Mouse (Mus musculus) right cerebral cortex, postnatal 36 days (tissue): ENCODE data around the gene Rcc1.
A peak's percentile ranks its signal among the peaks of the same experiment; 100 is the strongest.
"Not testable (repeated sequence)": the region's sequence is repeated elsewhere in the genome, so short reads cannot be mapped to it uniquely, and the experiment has no call there.

ENCODE experiments used
- DNase-seq, 2 experiments: peaks; one replicate each; pipeline ENCODE4 v3.0.0; 2022; ENCODE audit warnings: low spot score in 2 of 2, mixed read lengths in 1 of 2

Rcc1 gene

GRCm38 (mm10) chr4:132315711-132316110 lies 37.7 kb downstream of the Rcc1 start:
- no peak for DNase-seq

DNA sequence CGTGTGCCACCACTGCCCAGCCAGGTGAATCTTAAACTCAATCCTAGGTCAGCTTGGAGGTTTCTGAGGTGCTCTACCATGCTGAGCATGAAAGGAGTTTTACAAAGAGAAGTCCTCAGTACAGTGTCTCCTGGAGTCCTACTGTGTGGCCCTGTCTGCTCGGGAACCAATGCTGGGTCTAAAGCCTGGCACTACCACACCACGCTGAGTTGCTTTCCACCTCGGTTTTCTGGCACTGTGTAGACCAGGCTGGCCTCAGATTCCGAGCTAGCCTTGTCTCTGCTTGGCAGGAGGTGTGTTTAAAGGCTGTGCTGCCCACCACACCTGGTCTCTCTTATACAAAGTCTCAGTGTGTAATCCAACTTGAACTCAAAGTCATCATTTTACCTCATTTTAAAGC lies 40.8 kb downstream of the Rcc1 start:
- DNase-seq = no peak

GRCm38 (mm10) chr4:132311801-132312200 lies 41.6 kb downstream of the Rcc1 start:
- DNase-seq = no peak

DNA sequence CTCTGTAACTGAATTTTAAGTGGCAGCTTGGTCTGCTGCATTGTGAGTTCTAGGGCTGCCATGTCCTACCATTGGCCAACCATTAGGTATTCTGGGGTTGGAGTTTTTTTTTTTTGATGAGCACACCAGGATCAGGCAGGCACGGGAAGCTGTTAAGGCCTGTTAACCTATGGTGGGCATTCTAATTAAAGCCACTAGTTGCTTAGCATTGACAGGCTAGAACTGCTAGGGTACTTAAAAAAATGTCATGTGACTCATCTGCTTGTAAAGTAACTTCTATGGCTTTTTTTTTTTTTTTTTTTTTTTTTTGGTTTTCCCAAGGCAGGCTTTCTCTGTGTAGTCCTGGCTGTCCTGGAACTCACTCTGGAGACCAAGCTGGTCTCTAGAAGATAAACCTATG lies 42.2 kb downstream of the Rcc1 start:
- no peak for DNase-seq

DNA sequence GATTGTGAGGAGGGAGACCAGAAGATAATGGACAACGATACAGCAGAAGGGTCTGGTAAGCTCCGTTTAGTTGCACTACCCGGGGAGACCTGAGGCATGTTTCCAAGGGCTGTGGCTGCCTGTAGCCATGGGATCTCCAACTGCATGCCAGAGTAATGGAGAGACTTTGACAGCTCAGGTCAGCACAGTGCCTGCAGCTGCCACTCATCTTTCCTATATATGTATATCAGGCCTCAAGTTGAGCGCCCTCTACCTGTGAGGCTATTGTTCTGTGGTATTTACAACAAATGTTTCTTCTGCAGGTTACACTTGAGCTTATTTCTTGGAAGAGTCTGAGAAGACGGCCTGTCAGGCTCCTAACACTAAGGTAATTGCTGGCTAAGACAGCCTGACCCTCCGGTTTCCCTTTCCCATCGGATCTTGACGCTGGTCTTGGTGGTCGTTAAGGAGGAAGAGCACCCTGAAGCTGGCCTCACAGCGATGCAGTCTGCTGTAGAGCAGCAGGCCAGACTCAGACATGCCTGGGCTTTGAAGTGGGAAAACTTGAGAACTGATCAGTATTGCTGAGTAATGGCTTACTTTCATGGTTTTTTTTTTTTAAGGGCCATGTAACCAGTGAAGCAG lies 43.4 kb downstream of the Rcc1 start:
- peak in 1 of 2 experiments; percentile 11 for DNase-seq

DNA sequence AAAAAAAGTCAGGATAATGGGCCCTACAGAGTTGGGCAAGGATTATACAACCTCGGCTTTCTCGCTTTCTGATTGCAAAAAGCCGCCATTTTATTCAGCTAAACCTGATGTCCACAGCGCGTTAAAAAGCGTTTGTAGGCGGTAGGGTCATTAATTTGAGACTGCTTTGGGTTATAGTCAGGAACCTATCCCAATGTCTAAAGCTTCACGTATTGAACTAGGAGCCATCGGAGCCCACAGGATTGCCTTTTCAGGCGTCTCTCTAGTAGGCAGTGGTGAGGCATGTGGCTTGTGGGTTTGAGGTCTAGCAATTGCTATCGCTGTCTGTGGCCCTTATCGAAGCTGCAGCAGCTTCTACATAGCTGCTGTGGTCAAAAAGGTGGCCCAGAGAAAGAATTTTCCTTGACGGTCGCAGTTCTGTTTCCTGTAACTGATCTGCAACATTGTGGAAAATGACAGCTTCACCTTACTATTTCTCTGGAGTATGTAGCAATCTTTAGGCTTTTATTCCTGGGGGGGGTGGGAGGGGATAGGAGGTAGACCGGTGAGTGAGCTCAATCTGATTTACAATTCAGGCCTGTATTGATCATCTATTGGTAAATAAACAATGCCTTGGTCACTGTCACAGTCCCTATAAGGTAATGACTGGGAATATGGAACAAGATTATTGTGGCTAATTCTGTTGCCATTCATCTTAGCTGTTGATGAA lies 44.1 kb downstream of the Rcc1 start:
- no peak for DNase-seq

- peak; percentile 89 to 92 for DNase-seq
Observed at GRCm38 (mm10) chr4:132308437-132309139, 44.8 kb downstream of the Rcc1 start.

DNA sequence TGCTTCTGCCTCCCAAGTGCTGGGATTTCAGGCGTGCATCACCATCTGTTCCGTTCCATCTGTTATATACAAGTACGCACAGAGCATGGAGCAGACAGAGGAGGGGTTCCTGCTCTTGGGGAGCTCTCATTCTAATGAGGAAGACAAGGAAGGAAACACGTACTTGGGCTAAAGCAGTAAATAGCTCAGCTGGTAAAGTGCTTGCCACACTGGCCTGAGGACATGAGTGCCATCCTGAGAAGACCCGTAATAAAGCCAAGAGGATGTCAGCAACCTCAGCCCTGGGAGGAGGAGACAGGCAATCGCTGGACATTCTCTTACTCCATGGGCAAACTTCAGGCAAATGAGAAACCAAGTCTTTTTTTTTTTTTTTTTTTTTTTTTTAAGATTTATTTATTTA lies 47.4 kb downstream of the Rcc1 start:
- no peak for DNase-seq

DNA sequence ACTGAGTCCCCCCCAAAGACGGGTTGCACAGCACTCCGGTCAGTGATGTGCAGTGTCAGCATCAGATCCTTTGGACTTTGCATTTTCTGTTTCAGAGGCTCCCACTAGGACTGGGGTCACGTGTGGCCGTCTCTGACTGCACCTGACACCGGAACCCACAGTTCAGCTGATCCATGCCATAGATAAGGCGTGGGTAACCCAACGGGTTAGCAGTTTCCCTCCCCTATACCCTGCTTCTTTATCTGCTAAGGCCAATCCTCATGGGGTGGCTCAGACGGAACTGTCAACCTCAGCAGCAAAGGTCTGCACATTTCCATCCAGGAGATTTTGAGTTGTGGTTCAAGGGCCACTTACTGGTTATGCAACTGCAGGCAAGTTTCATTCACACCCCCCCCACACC lies 48.1 kb downstream of the Rcc1 start:
- DNase-seq = no peak

- not testable (repeated sequence) for DNase-seq
Observed at GRCm38 (mm10) chr4:132303484-132303883, 49.9 kb downstream of the Rcc1 start.

- DNase-seq = peak; percentile 46 to 62
Observed at GRCm38 (mm10) chr4:132302939-132303479, 50.4 kb downstream of the Rcc1 start, which contains the start of gene Rab42. Rab42 (minus strand) TSS chr4:132303385.

GRCm38 (mm10) chr4:132301965-132302938 lies 51.2 kb downstream of the Rcc1 start:
- no peak for DNase-seq

- no peak for DNase-seq
Observed at GRCm38 (mm10) chr4:132301486-132301885, 51.9 kb downstream of the Rcc1 start.

- no peak for DNase-seq
Observed at GRCm38 (mm10) chr4:132299849-132300248, 53.6 kb downstream of the Rcc1 start.

- no peak for DNase-seq
Observed at GRCm38 (mm10) chr4:132295696-132296390, 57.6 kb downstream of the Rcc1 start.

DNA sequence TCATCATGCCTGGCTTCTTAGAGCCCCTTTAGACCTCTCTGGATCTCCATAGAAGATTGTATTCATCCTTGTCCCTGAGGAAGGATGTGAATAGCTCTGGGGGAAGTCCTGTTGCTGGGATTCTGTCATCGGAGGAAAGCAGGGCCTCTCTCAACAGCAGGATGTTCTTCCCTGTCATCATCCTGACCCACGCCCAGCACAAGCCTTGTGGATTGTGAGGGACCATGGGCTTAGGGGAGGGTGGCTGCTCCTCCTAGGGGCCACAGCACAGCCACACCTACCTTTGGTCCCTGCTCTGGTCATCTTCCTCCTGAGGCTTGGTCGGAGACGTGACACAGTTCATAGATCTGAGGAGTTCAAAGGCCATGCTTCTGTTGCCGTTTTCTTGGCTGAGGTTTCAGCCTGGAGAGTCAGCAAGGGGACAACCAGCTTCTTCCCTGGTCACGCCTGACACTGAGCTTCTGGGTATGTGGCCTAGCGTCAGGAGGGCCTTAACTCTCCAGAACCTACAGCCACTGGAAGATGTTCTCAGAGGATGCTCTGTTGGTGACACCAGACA lies 59.6 kb downstream of the Rcc1 start:
- DNase-seq = no peak

DNA sequence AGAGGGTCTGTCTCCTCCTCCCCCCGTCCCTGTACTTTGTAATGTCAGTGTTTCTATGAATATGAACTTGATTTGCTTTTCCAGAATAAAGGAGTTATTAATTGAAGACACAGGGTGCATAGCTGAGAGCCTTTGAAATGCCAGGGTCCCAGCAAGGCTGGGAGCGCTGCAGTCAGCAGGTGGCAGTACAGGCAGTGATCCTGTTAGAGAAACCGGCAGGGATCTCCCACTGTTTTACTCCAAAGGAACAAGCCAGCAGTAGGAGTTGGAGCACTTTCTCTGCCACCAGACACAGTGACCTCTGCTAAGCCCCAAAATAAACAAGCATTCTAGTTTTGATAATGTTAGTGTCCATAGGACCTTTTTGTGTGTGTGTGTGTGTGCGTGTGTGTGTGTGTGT lies 60.4 kb downstream of the Rcc1 start:
- DNase-seq = no peak

- no peak for DNase-seq
Observed at GRCm38 (mm10) chr4:132291624-132292335, 61.6 kb downstream of the Rcc1 start.

- DNase-seq = no peak
Observed at GRCm38 (mm10) chr4:132291056-132291455, 62.3 kb downstream of the Rcc1 start.

DNA sequence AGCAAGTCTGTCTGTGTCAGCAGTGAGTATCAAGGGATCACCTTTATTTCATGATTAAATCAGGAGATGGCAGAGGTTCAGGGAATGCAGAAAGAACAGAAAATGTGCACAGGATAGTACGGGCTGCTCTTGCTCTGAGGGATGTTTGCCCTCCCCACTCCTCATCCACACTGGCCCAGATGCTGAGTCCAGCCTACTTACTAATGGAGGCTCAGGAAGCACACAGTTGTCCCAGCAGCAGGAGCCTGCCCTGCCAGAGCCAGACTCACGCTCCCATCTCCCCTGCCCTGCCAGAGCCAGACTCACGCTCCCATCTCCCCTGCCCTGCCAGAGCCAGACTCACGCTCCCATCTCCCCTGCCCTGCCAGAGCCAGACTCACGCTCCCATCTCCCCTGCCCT lies 64.6 kb downstream of the Rcc1 start:
- DNase-seq = not testable (repeated sequence)
